Mouse (Mus musculus) midbrain, embryonic 11.5 days (tissue): ENCODE results near the gene Olfr13. TPM values are rescaled to one million over a fixed set of nuclear protein-coding genes. Genes with fewer than 3 reads are reported as not detected.
"Not testable (repeated sequence)": the region's sequence is repeated elsewhere in the genome, so short reads cannot be mapped to it uniquely, and the experiment has no call there.

ENCODE experiments used
- ATAC-seq: fragments of 200-750 bp; cut with Nextera tagmentation; 2 replicates; pipeline ENCODE4 v1.8.0; 2017; ENCODE audit warnings: moderate TSS enrichment, moderate library complexity; ENCODE audit not compliant: low FRiP score
- DNase-seq: peaks from one replicate; pipeline ENCODE4 v3.0.0; 2015; ENCODE audit warnings: low spot score; ENCODE audit errors: missing footprints
- H3K27ac ChIP-seq: fragments of 300-500 bp; sonication (generic); 2 replicates; pipeline ENCODE4 v1.5.1; 2014; ENCODE audit warnings: low read depth, low read length
- H3K27me3 ChIP-seq: fragments of 300-500 bp; sonication (generic); 2 replicates; pipeline ENCODE4 v1.6.1; 2014; ENCODE audit warnings: mild to moderate bottlenecking, low read length, moderate library complexity, mixed read lengths; ENCODE audit not compliant: control insufficient read depth, insufficient read depth
- H3K36me3 ChIP-seq: fragments of 300-500 bp; sonication (generic); 2 replicates; pipeline ENCODE4 v1.6.1; 2014; ENCODE audit warnings: mild to moderate bottlenecking, low read length, moderate library complexity, mixed read lengths; ENCODE audit not compliant: control insufficient read depth, insufficient read depth
- H3K4me1 ChIP-seq: fragments of 300-500 bp; sonication (generic); 2 replicates; pipeline ENCODE4 v1.6.1; 2014; ENCODE audit warnings: low read length; ENCODE audit not compliant: control insufficient read depth, insufficient read depth
- H3K4me2 ChIP-seq: fragments of 300-500 bp; sonication (generic); 2 replicates; pipeline ENCODE4 v1.6.1; 2014; ENCODE audit warnings: mild to moderate bottlenecking, moderate library complexity
- H3K4me3 ChIP-seq: fragments of 300-500 bp; sonication (generic); 2 replicates; pipeline ENCODE4 v1.5.1; 2014; ENCODE audit warnings: low read depth, low read length
- H3K9ac ChIP-seq: fragments of 300-500 bp; sonication (generic); 2 replicates; pipeline ENCODE4 v1.6.1; 2014; ENCODE audit warnings: low read length
- H3K9me3 ChIP-seq: fragments of 300-500 bp; sonication (generic); 2 replicates; pipeline ENCODE4 v1.6.1; 2016; ENCODE audit warnings: low read length; ENCODE audit not compliant: control insufficient read depth
- WGBS: fragments of 180-500 bp; shearing (Covaris S2); extraction: QIAGEN DNeasy Blood & Tissue Kit; methylation state at CpG from one replicate; pipeline ENCODE4 v1.1.7; 2014; 5-methylcytosine and 5-hydroxymethylcytosine counted together
- polyA plus RNA-seq: library from polyadenylated mRNA; unstranded; fragments of >200 nt; fragmentation: Nextera tagmentation; extraction: Ambion mirVana; gene quantifications from 2 replicates; pipeline ENCODE4 v1.2.1, GENCODE M21; 2014

Gene Olfr13
- not detected in 2 replicates for polyA plus RNA-seq

GRCm38 (mm10) chr6:43171840-43172239 is at the start of gene Olfr13:
Gene Olfr13, plus strand, starts transcription at chr6:43172140.
- Histone ChIP-seq H3K27me3 (no peaks in the 10 kb centered on the region), H3K9me3 (no peaks in the 10 kb centered on the region), H3K36me3 (no peaks in the 10 kb centered on the region), H3K4me1 (no peaks in the 10 kb centered on the region), H3K9ac (no peak within 1 kb of the TSS), H3K4me3 (no peak within 1 kb of the TSS), H3K27ac (no peak within 1 kb of the TSS), H3K4me2 (no peak within 1 kb of the TSS)
- DNase-seq (no peak), ATAC-seq (no peak)
- 79% methylated on average over 4 of the region's 4 CpGs for WGBS

GRCm38 (mm10) chr6:43146267-43146666 is 25.7 kb upstream of the Olfr13 start, which contains the start of gene Olfr237-ps1:
Gene Olfr237-ps1, plus strand, starts transcription at chr6:43146567.
- DNase-seq, H3K9ac ChIP-seq, H3K4me3 ChIP-seq, ATAC-seq, H3K27me3 ChIP-seq, H3K4me2 ChIP-seq, H3K4me1 ChIP-seq, H3K9me3 ChIP-seq, H3K27ac ChIP-seq, H3K36me3 ChIP-seq: not testable (repeated sequence)
- WGBS: 95% methylated on average over 2 of the region's 2 CpGs

DNA sequence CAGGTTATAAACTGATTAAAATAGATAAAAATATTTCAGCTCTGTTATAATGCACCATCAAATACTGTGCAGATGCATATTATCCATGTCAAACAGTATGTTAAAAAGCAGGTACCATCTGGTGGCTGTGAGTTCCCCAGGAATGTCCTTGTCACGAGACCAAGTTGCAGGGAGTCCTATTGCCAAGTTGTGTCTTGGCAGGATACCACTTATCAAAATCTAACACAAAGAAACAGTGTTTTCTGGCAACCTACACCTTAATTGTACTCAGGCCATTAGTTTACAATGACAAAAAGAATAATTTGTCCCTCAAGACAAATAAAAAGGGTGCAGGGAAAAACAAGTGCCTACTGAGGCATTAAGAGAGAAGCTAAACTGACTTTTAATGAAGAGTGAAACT is 12.4 kb upstream of the Olfr13 start:
- WGBS: 82% methylated on average over 1 of the region's 1 CpGs
- Histone ChIP-seq H3K27ac (no peak overlapping the region), H3K4me1 (no peaks in the 10 kb centered on the region), H3K36me3 (no peaks in the 10 kb centered on the region), H3K4me2 (no peak overlapping the region), H3K27me3 (no peaks in the 10 kb centered on the region), H3K9me3 (no peaks in the 10 kb centered on the region), H3K9ac (no peak overlapping the region), H3K4me3 (no peak overlapping the region)
- DNase-seq (no peak), ATAC-seq (no peak)

DNA sequence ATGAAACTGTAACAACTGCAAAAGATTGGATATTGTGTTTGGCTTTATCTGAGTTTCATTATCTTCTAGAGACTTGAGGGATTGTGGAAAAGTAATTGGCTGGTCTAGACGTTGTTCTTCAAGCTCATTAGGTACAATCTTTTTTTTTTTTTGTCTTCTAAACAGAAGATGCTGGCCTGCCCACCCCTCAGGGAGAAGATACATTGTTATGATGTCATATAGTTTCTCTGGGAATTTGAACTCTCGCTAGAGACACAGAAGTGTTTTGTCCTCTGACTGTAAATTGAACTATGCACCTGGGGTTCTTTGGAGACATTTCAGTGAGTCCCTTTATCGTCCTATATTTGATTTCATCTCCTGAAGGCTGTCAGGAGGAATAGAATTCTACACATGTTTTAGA is 9.0 kb upstream of the Olfr13 start, which contains the start of gene Olfr437:
Olfr437 (plus strand) TSS at position 301 of the 400 bp plus-strand sequence.
- WGBS: 73% methylated on average over 3 of the region's 3 CpGs
- Histone ChIP-seq H3K4me1 (no peaks in the 10 kb centered on the region), H3K4me2 (no peak within 1 kb of the TSS), H3K4me3 (no peak within 1 kb of the TSS), H3K27me3 (no peaks in the 10 kb centered on the region), H3K27ac (no peak within 1 kb of the TSS), H3K9ac (no peak within 1 kb of the TSS), H3K9me3 (no peaks in the 10 kb centered on the region), H3K36me3 (no peaks in the 10 kb centered on the region)
- ATAC-seq: no peak
- DNase-seq: no peak

DNA sequence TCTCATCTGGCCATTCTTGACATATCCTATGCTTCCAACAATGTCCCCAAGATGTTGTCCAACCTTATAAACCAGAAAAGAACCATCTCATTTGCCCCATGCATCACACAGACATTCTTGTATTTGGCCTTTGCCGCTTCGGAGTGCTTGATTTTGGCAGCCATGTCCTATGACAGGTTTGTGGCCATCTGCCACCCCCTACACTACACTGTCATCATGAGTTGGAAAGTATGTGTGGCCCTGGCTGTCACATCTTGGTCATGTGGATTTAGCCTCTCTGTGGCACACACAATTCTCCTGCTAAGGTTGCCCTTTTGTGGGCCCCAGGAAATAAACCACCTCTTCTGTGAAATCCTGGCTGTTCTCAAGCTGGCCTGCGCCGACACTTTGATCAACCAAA is 4.7 kb upstream of the Olfr13 start:
- Histone ChIP-seq H3K4me1 (no peaks in the 10 kb centered on the region), H3K27me3 (no peaks in the 10 kb centered on the region), H3K27ac (no peak overlapping the region), H3K9me3 (no peaks in the 10 kb centered on the region), H3K4me3 (no peak overlapping the region), H3K36me3 (no peaks in the 10 kb centered on the region), H3K9ac (no peak overlapping the region), H3K4me2 (no peak overlapping the region)
- no peak for ATAC-seq
- DNase-seq: no peak
- 93% methylated on average over 4 of the region's 4 CpGs for WGBS

DNA sequence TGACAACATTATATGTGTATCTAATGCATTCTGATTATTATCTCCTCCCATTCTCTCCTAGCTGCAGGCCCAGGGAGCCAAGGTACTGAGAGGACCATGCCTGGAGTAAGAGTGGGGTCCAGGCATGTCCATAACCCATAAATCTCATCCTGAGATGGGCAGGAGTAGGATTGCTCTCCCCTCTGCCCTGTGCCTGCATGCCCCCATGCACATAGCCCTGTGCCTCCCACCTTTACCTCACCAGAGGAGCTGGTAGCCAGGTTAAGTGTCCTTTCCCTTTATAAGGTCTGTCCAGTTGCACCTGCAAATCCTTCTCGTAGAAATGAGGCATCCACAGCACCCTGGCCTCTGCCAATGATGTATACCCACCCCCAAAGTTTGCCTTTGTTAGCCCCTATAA is 6.2 kb downstream of the Olfr13 start:
- 75% methylated on average over 1 of the region's 1 CpGs for WGBS
- H3K27ac ChIP-seq: no peak overlapping the region

GRCm38 (mm10) chr6:43178584-43179501 is 6.9 kb downstream of the Olfr13 start:
- Histone ChIP-seq H3K27me3 (no peaks in the 10 kb centered on the region), H3K4me3 (no peak overlapping the region), H3K27ac (no peak overlapping the region), H3K36me3 (no peaks in the 10 kb centered on the region), H3K4me2 (no peak overlapping the region), H3K4me1 (no peaks in the 10 kb centered on the region), H3K9me3 (no peaks in the 10 kb centered on the region), H3K9ac (no peak overlapping the region)
- 66% methylated on average over 6 of the region's 6 CpGs for WGBS
- ATAC-seq (no peak), DNase-seq (no peak)

More for the DNA sequence above, 6.2 kb downstream of the Olfr13 start:
- Histone ChIP-seq H3K4me2 (no peak overlapping the region), H3K27me3 (no peaks in the 10 kb centered on the region), H3K4me1 (no peaks in the 10 kb centered on the region), H3K9ac (no peak overlapping the region), H3K9me3 (no peaks in the 10 kb centered on the region), H3K4me3 (no peak overlapping the region), H3K36me3 (no peaks in the 10 kb centered on the region)
- ATAC-seq: no peak
- DNase-seq: no peak

DNA sequence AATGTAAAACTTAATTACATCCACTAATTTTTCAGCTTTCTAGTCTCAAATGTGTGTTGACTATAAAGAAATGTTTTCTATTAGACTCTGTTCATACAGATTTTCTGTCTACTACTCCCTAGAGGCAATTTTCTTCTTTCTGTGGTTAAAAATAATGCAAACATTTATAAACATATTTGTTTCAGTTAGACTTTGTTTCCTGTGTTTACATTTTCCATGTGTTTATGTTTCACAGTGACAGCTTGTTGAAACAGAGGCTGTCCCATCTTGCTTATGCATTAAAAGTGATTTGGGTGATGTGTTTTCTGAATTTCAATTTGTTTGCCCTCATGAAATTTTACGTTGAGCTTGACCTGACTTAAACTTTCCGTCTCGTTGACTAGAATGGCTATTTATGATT is 19.0 kb downstream of the Olfr13 start:
- Histone ChIP-seq H3K27me3 (no peaks in the 10 kb centered on the region), H3K4me3 (no peak overlapping the region), H3K27ac (no peak overlapping the region), H3K9me3 (no peaks in the 10 kb centered on the region), H3K4me1 (no peaks in the 10 kb centered on the region), H3K36me3 (no peaks in the 10 kb centered on the region), H3K4me2 (no peak overlapping the region), H3K9ac (no peak overlapping the region)
- ATAC-seq (no peak), DNase-seq (no peak)
- WGBS: 91% methylated on average over 3 of the region's 3 CpGs

- H3K4me1 ChIP-seq: no peaks in the 10 kb centered on the region
- H3K9me3 ChIP-seq: no peaks in the 10 kb centered on the region
- ATAC-seq (no peak), DNase-seq (no peak)
- H3K36me3 ChIP-seq: no peaks in the 10 kb centered on the region
- no peak within 1 kb of the TSS for H3K4me2 ChIP-seq
- H3K9ac ChIP-seq: no peak within 1 kb of the TSS
- H3K27me3 ChIP-seq: no peaks in the 10 kb centered on the region
- no peak within 1 kb of the TSS for H3K4me3 ChIP-seq
- H3K27ac ChIP-seq: no peak within 1 kb of the TSS
Observed at GRCm38 (mm10) chr6:43196781-43197180, 24.8 kb downstream of the Olfr13 start, which contains the start of gene Olfr435. Gene Olfr435, plus strand, starts transcription at chr6:43197146.
